Comparison of ENCODE assay signal across 13 mouse cellular contexts in the genomic region with DNA sequence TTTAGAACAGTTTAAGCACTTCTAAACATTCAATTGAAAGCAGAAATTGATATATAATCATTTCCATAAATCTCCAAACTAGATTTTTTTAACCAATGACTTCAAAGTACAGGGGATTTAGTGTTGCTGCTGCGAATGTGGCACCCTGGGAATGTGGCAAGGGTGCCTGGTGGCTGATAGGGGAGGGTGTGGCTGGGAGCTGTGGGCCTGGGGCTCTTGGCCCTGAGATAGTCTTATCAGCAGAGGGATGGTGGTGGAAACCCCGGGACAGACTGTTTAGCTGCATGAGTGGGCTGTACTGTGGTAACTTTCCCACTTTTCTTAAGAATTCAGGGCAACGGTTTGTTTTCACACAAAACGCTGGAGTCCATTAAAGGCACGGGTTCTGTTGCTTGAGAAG. TPM values are rescaled to one million over a fixed set of nuclear protein-coding genes. Genes with fewer than 3 reads are reported as not detected.
DNase-seq lines count a peak whose midpoint lies in the region; ATAC-seq and TF ChIP-seq lines count a peak whose summit lies in the region.
"Had no signal": no experiment of that assay in that cellular context is flagged by ENCODE, and none has a peak within 500 bp of the region (broad histone marks: within the 10 kb centered on the region; RNA-seq: fewer than 3 reads in every experiment).

No protein-coding gene starts in this region.

- no peak for TF ChIP-seq POLR2A in bone marrow, adult 2 months (IDR thresholded peaks at IDR 0.05; ENCODE audit: borderline replicate concordance, control insufficient read depth, low read depth, low read length)

- peak overlapping the region; percentile 36 for H3K4me2 ChIP-seq in heart, embryonic 13.5 days
- H3K4me2 ChIP-seq: embryonic facial prominence, embryonic 12.5 days; hindbrain, embryonic 15.5 days; lung, embryonic 14.5 days had no signal

- no peak; the same call in 1 of the 2 replicates for ATAC-seq in heart, embryonic 13.5 days (ENCODE audit: extremely low read depth, insufficient number of reproducible peaks, low FRiP score, low TSS enrichment)
- ATAC-seq: Patski had no signal

- no peaks in the 10 kb centered on the region for H3K36me3 ChIP-seq in heart, embryonic 13.5 days
- H3K36me3 ChIP-seq: embryonic facial prominence, embryonic 12.5 days; hindbrain, embryonic 15.5 days; midbrain, embryonic 10.5 days had no signal

- H3K27ac ChIP-seq in heart, embryonic 13.5 days (replicated peaks) = 0 out of 2 replicates have a peak overlapping the region, but pooled peaks have one; percentile 20
- peak overlapping the region; percentile 88 for H3K27ac ChIP-seq in bone marrow, adult 2 months (ENCODE audit: control insufficient read depth, insufficient read depth, low read depth, low read length, poor library complexity)
- H3K27ac ChIP-seq: embryonic facial prominence, embryonic 12.5 days; hindbrain, embryonic 15.5 days; midbrain, embryonic 10.5 days had no signal

- peak overlapping the region; percentile 20; the same call in 1 of the 2 replicates for H3K9ac ChIP-seq in heart, embryonic 13.5 days
- H3K9ac ChIP-seq: embryonic facial prominence, embryonic 12.5 days; hindbrain, embryonic 15.5 days; lung, embryonic 14.5 days had no signal

- no peaks in the 10 kb centered on the region for H3K9me3 ChIP-seq in heart, embryonic 13.5 days
- H3K9me3 ChIP-seq: embryonic facial prominence, embryonic 12.5 days; hindbrain, embryonic 15.5 days; midbrain, embryonic 10.5 days had no signal

- 19% methylated on average over 5 of the region's 5 CpGs for WGBS in heart, embryonic 13.5 days
- 51% methylated on average over 5 of the region's 5 CpGs for WGBS in bone marrow, adult 2 months

- H3K27me3 ChIP-seq in heart, embryonic 13.5 days (replicated peaks) = no peaks in the 10 kb centered on the region
- H3K27me3 ChIP-seq: embryonic facial prominence, embryonic 12.5 days; hindbrain, embryonic 15.5 days; Patski had no signal

- H3K4me1 ChIP-seq in heart, embryonic 13.5 days = peaks cover 50% of the 10 kb centered on the region
- peaks cover 4% of the 10 kb centered on the region for H3K4me1 ChIP-seq in bone marrow, adult 2 months (ENCODE audit: control insufficient read depth, insufficient read depth, low read length)
- H3K4me1 ChIP-seq: midbrain, embryonic 10.5 days had no signal

- no peak overlapping the region for H3K4me3 ChIP-seq in heart, embryonic 13.5 days
- H3K4me3 ChIP-seq in bone marrow, adult 2 months (replicated peaks; ENCODE audit: control insufficient read depth, low read depth, low read length) = no peak overlapping the region
- H3K4me3 ChIP-seq: embryonic facial prominence, embryonic 12.5 days; hindbrain, embryonic 15.5 days; midbrain, embryonic 10.5 days had no signal

- no peak for TF ChIP-seq CTCF in bone marrow, adult 2 months (IDR thresholded peaks at IDR 0.05; ENCODE audit: control insufficient read depth, insufficient read depth, low read length)

- no peak for DNase-seq in heart, adult 8-10 months (ENCODE audit: low spot score)
- DNase-seq in liver = peak; percentile 93
- DNase-seq in spleen, postnatal 14 days (ENCODE audit: low spot score in 2 of 2) = peak; percentile 50 to 56
- no peak for DNase-seq in adrenal gland, postnatal 14 days
- no peak for DNase-seq in ovary, adult 18-20 months (ENCODE audit: low spot score)
- DNase-seq: kidney, adult 9 months had no signal

RNA-seq across cellular contexts. Expression of a gene that starts 14.6 kb away (rescaled TPM):
- 1.2 and 1.3 TPM in 2 replicates for polyA plus RNA-seq in heart, embryonic 13.5 days (2015; fragmentation: Nextera tagmentation; extraction: Ambion mirVana)
- total RNA-seq in heart, adult 8-10 months (2022) = 1 to 10 TPM; 4.4 to 5.6 (median 5.0) TPM
- 14.1 and 22.3 TPM in 2 replicates for polyA plus RNA-seq in bone marrow, adult 2 months (2011; ENCODE audit: insufficient read depth, insufficient read length, low replicate concordance, missing spikeins)
- total RNA-seq in adrenal gland, postnatal 14 days (2021) = 6.5 and 7.0 TPM in 2 replicates

Comparison
In these comparisons a context has a peak if more than half of its experiments do, and no peak if none do; other contexts are left out.
1. DNase-seq: peak in liver (single experiment) and spleen, postnatal 14 days (2 of 2); none in heart, adult 8-10 months (single experiment), adrenal gland, postnatal 14 days (single experiment) and ovary, adult 18-20 months (single experiment).